Mouse (Mus musculus) megakaryocyte, embryonic 14.5 days (primary cell): ENCODE results near the gene Asap2.
"Not testable (repeated sequence)": the region's sequence is repeated elsewhere in the genome, so short reads cannot be mapped to it uniquely, and the experiment has no call there.

Source experiments
- FLI1 ChIP-seq: IDR thresholded peaks from 2 replicates; pipeline ENCODE4 v1.6.1; 2012; ENCODE audit warnings: low read length, inconsistent platforms, mixed read lengths
- GATA1 ChIP-seq: IDR thresholded peaks from 3 replicates; pipeline ENCODE4 v1.6.1; 2012; ENCODE audit warnings: mixed read lengths, low read length, inconsistent platforms, borderline replicate concordance

DNA sequence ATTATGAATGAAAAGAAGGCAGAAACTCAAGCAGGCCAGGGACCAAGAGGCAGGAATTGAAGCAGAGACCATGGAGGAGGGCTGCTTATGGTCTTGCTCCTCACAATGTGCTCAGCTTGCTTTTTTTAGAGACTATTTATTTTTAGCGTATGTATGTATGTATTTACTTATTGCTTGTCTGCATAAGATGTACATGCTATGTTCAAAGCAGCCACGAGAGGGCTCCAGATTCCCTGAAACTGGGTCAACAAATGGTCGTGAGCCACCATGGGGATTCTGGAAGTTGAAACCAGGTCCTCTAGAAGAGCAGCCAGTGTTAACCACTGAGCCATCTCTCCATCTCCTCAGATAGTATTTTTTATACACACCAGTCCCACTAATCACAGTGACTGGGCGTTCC is 85.5 kb downstream of the Asap2 start:
- TF ChIP-seq GATA1, FLI1: not testable (repeated sequence)
